Mouse (Mus musculus) embryonic facial prominence, embryonic 11.5 days (tissue): ENCODE results near the gene Pdlim5. TPM values are rescaled to one million over a fixed set of nuclear protein-coding genes. Genes with fewer than 3 reads are reported as not detected.

ENCODE experiments used
- ATAC-seq: fragments of 200-750 bp; cut with Nextera tagmentation; replicated peaks from 2 replicates; pipeline ENCODE4 v1.8.0; 2017; ENCODE audit warnings: low read depth; ENCODE audit not compliant: insufficient number of reproducible peaks, low FRiP score, low TSS enrichment
- DNase-seq: peaks from one replicate; pipeline ENCODE4 v3.0.0-alpha.2; 2015; ENCODE audit warnings: low spot score
- H3K27ac ChIP-seq: fragments of 300-500 bp; sonication (generic); replicated peaks from 2 replicates; pipeline ENCODE4 v1.5.1; 2014; ENCODE audit warnings: mild to moderate bottlenecking, low read depth, low read length, control low read depth
- H3K27me3 ChIP-seq: fragments of 300-500 bp; sonication (generic); 2 replicates; pipeline ENCODE4 v1.6.1; 2014; ENCODE audit warnings: mild to moderate bottlenecking, low read length, moderate library complexity, mixed read lengths; ENCODE audit not compliant: control insufficient read depth, insufficient read depth
- H3K36me3 ChIP-seq: fragments of 300-500 bp; sonication (generic); replicated peaks from 2 replicates; pipeline ENCODE4 v1.6.1; 2014; ENCODE audit warnings: low read depth, mild to moderate bottlenecking, low read length, moderate library complexity, mixed read lengths; ENCODE audit not compliant: control insufficient read depth, insufficient read depth
- H3K4me1 ChIP-seq: fragments of 300-500 bp; sonication (generic); 2 replicates; pipeline ENCODE4 v1.6.1; 2014; ENCODE audit warnings: low read length, mixed read lengths; ENCODE audit not compliant: control insufficient read depth, insufficient read depth
- H3K4me2 ChIP-seq: fragments of 300-500 bp; sonication (generic); 2 replicates; pipeline ENCODE4 v1.6.1; 2014; ENCODE audit warnings: low read depth, mild to moderate bottlenecking, control low read depth, low read length, moderate library complexity
- H3K4me3 ChIP-seq: fragments of 300-500 bp; sonication (generic); 2 replicates; pipeline ENCODE4 v1.5.1; 2014; ENCODE audit warnings: low read depth, low read length, control low read depth
- H3K9ac ChIP-seq: fragments of 300-500 bp; sonication (generic); replicated peaks from 2 replicates; pipeline ENCODE4 v1.6.1; 2014; ENCODE audit warnings: mild to moderate bottlenecking, control low read depth, low read length
- H3K9me3 ChIP-seq: fragments of 300-500 bp; sonication (generic); replicated peaks from 2 replicates; pipeline ENCODE4 v1.6.1; 2016; ENCODE audit warnings: mild to moderate bottlenecking, low read length, inconsistent platforms, mixed read lengths; ENCODE audit not compliant: control insufficient read depth
- WGBS: fragments of 180-500 bp; shearing (Covaris S2); extraction: QIAGEN DNeasy Blood & Tissue Kit; methylation state at CpG from one replicate; pipeline ENCODE4 v1.1.7; 2014; 5-methylcytosine and 5-hydroxymethylcytosine counted together
- polyA plus RNA-seq: library from polyadenylated mRNA; unstranded; fragments of >200 nt; fragmentation: Nextera tagmentation; extraction: Ambion mirVana; gene quantifications from 2 replicates; pipeline ENCODE4 v1.2.1, GENCODE M21; 2014

Gene Pdlim5
- polyA plus RNA-seq, 1 experiment from 2014 or later: 19.6 TPM

DNA sequence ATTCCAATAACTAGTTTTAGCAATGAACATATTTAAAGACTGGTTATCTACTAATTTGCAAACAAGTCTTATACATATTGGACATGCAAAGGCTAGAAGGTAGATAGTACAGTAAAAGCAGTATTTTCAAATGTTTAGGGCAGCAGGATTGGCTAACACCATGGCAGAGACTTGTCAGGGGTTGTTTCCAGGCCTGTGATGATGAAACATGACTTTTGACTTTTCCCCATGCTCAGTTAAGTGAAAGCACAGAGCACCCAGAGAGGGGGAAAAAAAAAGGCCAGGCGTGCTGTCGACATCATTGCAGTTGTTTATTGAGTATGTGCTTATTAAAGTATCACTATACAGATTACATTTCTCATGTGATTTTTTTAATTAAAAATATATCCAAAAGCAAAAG lies 156.2 kb downstream of the Pdlim5 start:
- H3K9me3 ChIP-seq: no peaks in the 10 kb centered on the region
- H3K36me3 ChIP-seq: no peaks in the 10 kb centered on the region
- H3K4me2 ChIP-seq: no peak overlapping the region
- no peak for DNase-seq
- WGBS: 78% methylated on average over 2 of the region's 2 CpGs
- no peak overlapping the region for H3K4me3 ChIP-seq
- no peaks in the 10 kb centered on the region; the same call in 1 of the 2 replicates for H3K27me3 ChIP-seq
- no peaks in the 10 kb centered on the region for H3K4me1 ChIP-seq
- H3K9ac ChIP-seq: no peak overlapping the region
- H3K27ac ChIP-seq: no peak overlapping the region
- ATAC-seq: no peak

GRCm38 (mm10) chr3:142238260-142239046 lies 157.0 kb downstream of the Pdlim5 start:
- Histone ChIP-seq H3K9me3 (no peaks in the 10 kb centered on the region), H3K36me3 (no peaks in the 10 kb centered on the region), H3K4me2 (no peak overlapping the region), H3K4me1 (no peaks in the 10 kb centered on the region), H3K27me3 (no peaks in the 10 kb centered on the region; the same call in 1 of the 2 replicates), H3K9ac (no peak overlapping the region), H3K4me3 (no peak overlapping the region), H3K27ac (no peak overlapping the region)
- DNase-seq (no peak), ATAC-seq (no peak)
- 61% methylated on average over 10 of the region's 10 CpGs for WGBS

GRCm38 (mm10) chr3:142237621-142238020 lies 157.9 kb downstream of the Pdlim5 start:
- WGBS: 54% methylated on average over 5 of the region's 5 CpGs
- no peak overlapping the region for H3K9ac ChIP-seq

DNA sequence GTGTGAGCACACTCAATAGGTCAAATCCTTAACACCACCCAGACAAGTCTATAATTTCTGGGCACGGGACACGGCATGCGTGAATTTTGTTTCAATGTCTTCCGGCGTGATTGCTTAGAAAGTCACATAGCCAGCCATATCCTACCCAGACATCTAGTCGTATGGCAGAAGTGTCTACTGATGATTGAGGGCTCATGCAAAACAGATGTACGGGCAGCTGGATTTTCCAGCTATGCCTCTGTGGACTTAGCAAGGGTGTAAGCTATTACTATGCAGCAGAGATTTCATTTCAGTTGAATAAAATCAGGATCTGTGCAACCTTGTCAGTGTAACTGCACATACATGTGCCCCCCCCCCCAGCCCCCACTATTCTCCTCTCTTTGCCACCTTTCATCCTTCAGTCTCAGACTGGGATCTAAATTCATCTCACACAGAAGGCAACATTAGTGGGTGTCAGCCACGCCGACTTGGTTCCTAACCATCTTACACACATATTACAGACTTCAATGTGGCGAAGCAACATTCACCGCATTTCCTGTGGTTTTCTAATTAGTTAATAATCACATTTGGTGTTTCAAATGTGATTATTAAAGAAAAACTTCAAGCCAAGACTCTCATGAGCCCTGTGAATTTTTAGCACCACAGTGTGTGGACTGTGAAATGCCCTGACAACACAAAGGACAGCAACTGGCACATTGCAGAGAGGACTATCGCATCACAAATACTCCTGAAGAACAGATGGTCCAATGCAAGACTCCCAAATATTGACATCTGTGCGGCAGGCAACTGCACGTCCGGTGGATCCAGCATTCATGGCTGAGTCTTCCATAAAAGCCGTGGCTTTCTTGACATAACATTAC lies 161.7 kb downstream of the Pdlim5 start:
- H3K27ac ChIP-seq: no peak overlapping the region
- H3K9me3 ChIP-seq: no peaks in the 10 kb centered on the region
- no peak overlapping the region for H3K9ac ChIP-seq
- no peaks in the 10 kb centered on the region for H3K27me3 ChIP-seq
- WGBS: 75% methylated on average over 16 of the region's 16 CpGs
- H3K4me3 ChIP-seq: no peak overlapping the region
- DNase-seq (peak; percentile 64), ATAC-seq (no peak)
- H3K36me3 ChIP-seq: no peaks in the 10 kb centered on the region
- H3K4me1 ChIP-seq: no peaks in the 10 kb centered on the region
- no peak overlapping the region for H3K4me2 ChIP-seq

More at GRCm38 (mm10) chr3:142237621-142238020, 157.9 kb downstream of the Pdlim5 start:
- H3K9me3 ChIP-seq: no peaks in the 10 kb centered on the region
- H3K36me3 ChIP-seq: no peaks in the 10 kb centered on the region
- DNase-seq (peak; percentile 23), ATAC-seq (no peak)
- H3K27me3 ChIP-seq: no peaks in the 10 kb centered on the region; the same call in 1 of the 2 replicates
- H3K27ac ChIP-seq: no peak overlapping the region
- no peak overlapping the region for H3K4me3 ChIP-seq
- H3K4me1 ChIP-seq: no peaks in the 10 kb centered on the region
- H3K4me2 ChIP-seq: no peak overlapping the region

- 87% methylated on average over 7 of the region's 7 CpGs for WGBS
- Histone ChIP-seq H3K4me1 (no peaks in the 10 kb centered on the region), H3K4me3 (no peak overlapping the region), H3K4me2 (no peak overlapping the region), H3K27ac (no peak overlapping the region), H3K9me3 (no peaks in the 10 kb centered on the region), H3K27me3 (no peaks in the 10 kb centered on the region), H3K9ac (no peak overlapping the region), H3K36me3 (no peaks in the 10 kb centered on the region)
- DNase-seq: no peak
- ATAC-seq: no peak
Measured at GRCm38 (mm10) chr3:142228665-142229064, 166.8 kb downstream of the Pdlim5 start.

DNA sequence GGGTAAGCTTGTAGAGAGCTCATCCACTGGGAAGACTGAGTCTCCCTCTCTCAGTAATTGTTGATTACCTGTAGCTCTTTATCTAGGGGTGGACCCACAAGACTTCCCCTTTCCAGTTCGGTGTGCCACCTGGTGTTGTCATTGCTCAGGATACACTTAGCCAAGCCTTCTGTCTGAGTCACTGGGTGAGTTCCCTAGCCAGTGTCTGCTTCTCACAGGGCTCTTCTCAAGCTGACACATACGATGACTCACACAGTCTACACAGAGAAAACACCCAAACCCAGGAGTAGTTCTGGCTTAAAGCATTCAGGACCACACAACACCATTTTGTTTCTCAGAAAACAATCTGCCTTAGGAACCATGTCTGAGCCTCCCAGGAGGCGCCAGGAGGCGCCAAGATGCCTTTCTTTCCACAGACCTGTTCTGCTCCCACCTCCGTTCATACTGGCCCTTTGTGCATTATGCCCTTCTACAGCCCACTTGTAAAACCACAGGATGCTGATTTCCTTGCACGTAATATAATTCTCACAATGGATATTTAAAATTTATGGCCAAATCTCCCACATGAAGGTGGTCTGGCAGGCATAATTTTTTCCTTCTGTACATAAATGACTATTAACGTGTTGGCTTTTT lies 172.9 kb downstream of the Pdlim5 start:
- H3K9me3 ChIP-seq: no peaks in the 10 kb centered on the region
- H3K4me2 ChIP-seq: no peak overlapping the region
- 91% methylated on average over 7 of the region's 7 CpGs for WGBS
- ATAC-seq (0 out of 2 replicates have a peak, but pooled peaks have one; percentile 39), DNase-seq (no peak)
- H3K27ac ChIP-seq: no peak overlapping the region
- no peak overlapping the region for H3K9ac ChIP-seq
- no peak overlapping the region for H3K4me3 ChIP-seq
- H3K4me1 ChIP-seq: no peaks in the 10 kb centered on the region
- no peaks in the 10 kb centered on the region for H3K27me3 ChIP-seq
- H3K36me3 ChIP-seq: no peaks in the 10 kb centered on the region

GRCm38 (mm10) chr3:142219910-142220309 lies 175.6 kb downstream of the Pdlim5 start:
- DNase-seq (no peak), ATAC-seq (no peak)
- Histone ChIP-seq H3K9ac (no peak overlapping the region), H3K36me3 (no peaks in the 10 kb centered on the region), H3K4me1 (no peaks in the 10 kb centered on the region), H3K9me3 (no peaks in the 10 kb centered on the region), H3K27ac (no peak overlapping the region), H3K4me2 (no peak overlapping the region), H3K4me3 (no peak overlapping the region), H3K27me3 (no peaks in the 10 kb centered on the region)
- 94% methylated on average over 9 of the region's 9 CpGs for WGBS
